Mouse (Mus musculus) urinary bladder, postnatal 36 days (tissue): ENCODE data around the gene 4932414N04Rik.
"Not testable (repeated sequence)": the region's sequence is repeated elsewhere in the genome, so short reads cannot be mapped to it uniquely, and the experiment has no call there.

Experiments used
- DNase-seq, 2 experiments: peaks; one replicate each; pipeline ENCODE4 v3.0.0; 2022; ENCODE audit warnings: low spot score in 2 of 2, mixed read lengths in 1 of 2

The 4932414N04Rik gene

DNA sequence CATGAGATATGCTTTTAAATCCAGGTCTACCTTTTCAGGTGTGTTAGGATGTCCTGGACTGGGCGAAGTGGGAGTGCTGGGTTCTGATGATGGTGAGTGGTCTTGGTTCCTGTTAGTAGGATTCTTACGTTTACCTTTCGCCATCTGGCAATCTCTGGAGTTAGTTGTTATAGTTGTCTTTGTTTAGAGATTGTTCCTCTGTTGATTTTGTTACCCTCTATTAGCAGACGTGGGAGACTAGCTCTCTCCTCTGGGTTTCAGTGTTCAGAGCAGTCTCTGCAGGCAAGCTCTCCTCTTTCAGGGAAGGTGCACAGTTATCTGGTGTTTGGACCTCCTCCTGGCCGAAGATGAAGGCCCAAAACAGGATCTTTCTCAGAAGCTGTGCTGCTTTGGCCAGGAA is at the start of gene 4932414N04Rik:
4932414N04Rik (plus strand) TSS at position 301 of the 400 bp plus-strand sequence.
- not testable (repeated sequence) for DNase-seq

GRCm38 (mm10) chr2:68732216-68732615 is 75.9 kb downstream of the 4932414N04Rik start:
- DNase-seq, result no peak

DNA sequence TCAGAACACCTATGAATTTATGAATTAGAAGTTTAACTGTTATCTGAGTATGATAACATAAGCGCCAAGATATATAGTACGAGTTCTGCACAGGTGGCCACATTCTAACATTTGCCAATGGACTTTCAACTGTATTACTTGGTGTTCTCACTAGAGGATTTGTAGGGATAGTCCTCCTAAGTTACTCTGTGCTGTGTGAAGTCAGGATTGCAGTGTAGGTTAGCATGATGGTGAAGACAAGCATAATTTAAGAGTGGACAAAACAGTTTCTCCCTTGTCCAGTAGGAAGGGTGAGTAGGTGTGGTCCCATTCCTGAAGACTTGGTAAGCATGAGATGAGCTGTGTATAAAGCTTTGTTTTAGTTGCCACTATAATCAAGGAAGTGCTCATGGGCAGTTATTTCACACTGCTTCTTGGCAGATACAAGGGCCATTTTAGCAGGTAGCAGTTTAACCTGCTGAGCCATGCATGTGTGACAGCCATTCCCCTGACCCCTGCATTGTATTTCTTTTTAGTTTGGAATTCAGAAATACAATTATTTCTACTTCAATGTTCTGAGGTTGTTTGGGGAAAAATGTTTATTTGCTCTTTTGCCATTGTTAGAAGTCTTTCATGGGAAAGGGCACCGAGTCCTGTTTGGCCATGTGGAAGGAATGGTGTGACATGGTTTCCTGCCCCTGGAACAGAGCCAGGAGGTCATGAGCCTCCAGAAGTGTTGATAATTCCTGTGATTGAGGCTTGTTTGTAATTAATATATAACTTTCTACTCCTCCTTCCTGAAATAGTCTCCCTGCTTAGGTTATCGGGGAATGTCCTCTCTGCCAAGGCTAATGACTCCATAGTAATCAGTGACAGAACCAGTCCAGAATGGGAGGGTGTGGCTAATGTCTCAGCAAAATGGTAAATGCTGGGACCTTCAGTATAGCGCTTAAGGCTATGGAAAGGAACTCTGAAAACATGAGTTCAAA is 83.8 kb downstream of the 4932414N04Rik start:
- DNase-seq, result no peak

GRCm38 (mm10) chr2:68744599-68744998 is 88.3 kb downstream of the 4932414N04Rik start:
- no peak for DNase-seq

DNA sequence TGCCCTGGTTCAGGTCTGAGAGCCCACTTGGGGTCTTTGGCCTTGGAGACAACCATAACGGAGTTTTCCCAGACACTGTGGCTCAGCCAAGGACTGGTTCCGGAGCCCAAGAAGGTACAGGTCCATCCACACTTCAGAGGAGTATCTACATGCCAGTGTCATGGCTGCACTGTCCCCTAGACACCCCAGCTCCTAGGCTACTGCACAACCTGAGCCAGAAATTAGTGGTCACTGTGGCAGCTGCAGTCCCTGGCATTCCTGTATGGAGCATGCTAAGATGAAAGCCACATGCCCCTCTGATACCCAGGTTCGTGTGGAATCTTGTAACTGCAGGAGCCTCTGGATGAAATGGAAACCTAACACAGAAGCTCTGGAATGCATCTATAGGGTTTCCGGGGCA is 99.9 kb downstream of the 4932414N04Rik start:
- no peak for DNase-seq

DNA sequence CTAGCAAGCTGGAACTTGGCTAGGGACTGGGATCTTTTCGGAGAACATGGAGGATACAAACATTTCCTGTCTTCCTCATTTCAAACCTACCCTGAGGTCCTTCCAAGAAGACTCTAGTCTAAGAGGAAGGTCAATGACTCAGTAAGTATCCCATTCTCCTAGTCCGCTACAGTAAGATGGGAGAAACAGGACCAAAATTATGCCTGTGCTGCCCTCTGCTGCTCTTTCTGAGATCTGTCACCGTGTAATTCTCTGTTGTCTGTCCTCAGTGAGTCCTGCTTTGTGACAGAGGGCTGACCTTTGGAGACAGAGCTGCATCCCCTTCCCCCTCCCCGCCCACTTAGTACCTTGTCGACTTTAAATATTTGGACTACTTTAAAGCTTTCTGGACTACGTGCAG is 100.5 kb downstream of the 4932414N04Rik start:
- DNase-seq, result peak in 1 of 2 experiments; percentile 23

DNA sequence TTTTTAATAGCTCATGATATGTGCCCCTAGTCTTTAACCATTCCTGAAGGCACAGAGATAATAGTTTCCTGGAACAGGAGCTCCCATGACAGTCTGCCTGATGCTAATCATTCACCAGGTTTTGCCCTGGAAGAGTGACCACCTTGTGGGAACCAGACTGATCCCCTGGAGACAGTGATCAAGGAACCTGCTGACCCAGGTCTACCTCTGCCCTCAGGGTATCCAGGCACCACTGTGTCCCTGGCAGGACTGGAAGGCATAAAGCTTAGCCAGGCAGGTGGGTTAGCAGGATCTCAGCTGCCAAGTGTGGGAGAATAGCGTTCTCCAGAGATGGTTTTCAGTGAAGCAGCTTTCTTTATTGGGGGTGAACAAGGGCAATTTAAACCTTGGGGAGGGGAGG is 109.1 kb downstream of the 4932414N04Rik start:
- no peak for DNase-seq

DNA sequence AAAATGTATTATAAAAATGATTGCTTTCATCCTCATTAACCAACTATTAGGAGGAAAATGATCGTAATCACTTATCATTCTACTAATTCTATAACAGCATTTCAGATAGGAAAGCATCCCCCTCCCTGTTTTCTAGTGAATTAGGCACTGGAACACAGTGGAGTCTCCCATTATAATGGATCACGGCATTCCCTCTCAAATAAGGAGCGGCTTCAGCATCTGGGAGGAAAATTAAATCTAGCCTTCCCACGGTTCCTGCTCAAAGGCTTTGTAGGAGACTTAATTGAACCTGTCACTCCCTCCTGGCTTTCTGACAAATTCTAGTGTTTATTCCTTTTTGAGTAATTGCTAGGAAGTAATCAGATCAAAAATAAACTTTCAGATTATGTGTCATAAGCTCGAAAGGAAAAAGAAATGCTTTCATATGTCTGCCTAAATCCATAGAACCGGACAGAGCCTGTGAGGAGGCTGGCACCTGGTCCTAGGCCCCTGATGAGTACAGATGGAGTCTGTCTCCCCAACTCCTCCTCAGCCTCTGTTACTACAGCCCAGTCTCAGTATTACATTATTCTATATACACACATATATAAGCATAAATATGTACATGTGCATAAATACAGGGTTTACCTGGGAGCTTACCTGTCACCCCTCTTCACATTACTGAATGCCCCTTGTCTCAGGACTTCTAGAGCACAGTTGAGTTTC is 111.1 kb downstream of the 4932414N04Rik start:
- DNase-seq, result no peak

DNA sequence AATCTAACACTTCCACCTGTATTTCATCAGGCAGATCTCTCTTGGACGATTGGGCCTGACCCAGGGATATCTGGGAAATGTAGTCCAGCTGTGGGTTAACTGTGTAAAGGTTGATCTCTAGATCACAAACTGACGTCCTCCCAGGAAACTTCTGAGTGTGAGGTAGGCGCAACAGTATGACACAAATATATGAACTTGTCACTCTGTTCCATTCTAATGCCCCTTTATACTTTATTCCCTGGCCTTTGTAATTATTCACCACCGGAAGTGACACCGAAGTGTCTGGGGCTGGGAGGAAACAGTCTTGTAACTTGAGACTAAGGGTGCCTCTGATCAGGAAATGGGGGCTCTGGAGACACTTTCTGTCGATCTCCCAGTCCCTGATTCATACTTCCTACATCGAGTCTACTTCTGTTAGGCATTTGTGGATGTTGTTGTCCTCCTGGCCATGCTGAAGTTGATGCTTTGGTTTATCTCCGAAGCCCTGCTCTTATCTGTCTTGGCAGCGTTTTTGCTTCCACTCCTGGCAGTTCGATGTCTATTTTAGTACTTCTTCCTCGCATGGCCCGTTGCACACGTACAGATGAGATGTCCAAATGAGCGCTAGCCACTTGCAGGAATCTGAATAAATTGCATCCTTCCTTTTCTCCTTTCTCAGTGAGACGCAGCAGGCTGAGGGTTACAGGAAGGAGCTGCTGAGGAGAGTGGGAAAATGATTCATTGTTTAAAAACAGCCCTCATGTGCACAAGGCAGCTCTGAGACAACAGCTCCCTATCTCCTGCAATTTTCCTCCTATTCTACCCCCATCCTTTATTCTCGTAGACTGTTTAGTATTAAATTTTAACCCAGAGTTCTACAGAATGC is 126.2 kb downstream of the 4932414N04Rik start:
- no peak for DNase-seq

DNA sequence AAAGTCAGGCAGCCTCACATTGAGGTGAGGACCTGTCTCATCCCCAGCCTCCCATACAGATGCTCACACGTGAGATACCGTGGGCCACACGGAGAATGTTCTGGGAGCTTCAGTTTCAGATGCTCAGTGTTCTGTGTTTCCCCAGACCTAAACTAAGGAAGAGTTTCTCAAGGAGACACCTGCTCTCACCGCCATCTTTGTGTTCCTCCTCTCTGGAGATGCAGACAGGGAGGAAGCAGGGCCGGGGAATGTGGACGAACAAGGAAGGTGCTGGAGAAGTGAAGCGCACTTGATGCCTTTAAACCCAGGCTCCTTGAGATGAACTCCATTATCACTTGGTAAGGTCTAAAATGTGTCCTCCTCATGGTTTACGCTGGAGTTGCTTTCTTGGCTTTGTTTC is 127.4 kb downstream of the 4932414N04Rik start:
- DNase-seq, result not testable (repeated sequence)

DNA sequence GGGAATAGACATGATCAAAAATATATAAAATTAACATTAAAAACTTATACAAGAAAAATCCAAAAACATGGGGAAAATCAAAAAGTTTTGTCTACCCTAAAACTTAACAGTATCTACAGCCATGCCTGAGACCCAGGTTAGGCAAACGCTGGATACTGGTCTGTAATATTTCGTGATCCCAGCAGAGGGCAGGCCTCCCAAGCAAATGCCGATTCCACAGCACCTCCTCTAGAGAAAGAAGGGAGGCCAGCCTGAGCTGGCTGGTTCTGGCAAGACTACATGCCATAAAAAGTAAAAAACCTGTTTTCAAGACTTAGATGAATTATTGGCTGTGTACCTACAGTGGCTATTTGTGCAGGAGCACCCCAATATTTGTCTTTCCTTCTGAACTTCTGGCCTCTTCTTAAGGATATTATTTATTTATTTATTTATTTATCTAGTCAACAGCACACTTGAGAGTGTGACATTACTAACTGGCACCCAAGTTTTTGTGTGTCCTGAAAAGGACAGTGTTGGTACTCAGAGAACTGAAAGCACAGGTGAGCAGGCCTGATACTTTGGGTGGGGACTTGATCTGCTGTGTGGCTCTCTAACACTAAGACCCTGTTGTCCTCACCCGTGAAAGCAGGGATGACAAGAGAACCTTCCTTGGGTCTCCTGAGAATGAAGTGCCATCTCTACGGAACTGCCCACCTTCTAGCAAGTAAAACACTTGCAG is 128.6 kb downstream of the 4932414N04Rik start:
- peak; percentile 78 to 85 for DNase-seq

DNA sequence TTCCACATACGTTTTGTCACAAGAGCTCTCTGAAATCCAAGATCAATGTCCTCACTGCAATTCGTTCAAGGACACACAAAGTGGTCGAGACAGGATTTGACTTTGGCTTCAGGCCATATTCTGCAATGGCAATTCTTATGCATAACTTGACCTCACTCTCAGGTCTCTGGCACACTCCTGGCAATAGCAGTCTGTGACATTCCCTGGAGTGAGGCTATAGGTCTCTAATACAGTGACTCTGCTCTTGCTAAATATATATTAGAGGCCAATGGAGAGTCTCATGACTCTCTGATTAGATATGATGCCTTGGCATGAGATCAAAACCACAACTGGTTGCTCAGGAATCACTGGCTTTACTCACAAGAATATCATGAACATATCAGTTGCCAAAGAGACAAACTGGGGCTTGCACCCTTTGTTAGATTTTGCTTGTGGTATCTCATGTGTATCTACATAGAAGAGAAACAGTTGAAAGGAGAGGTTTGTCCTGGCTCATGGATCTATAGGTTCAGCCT is 130.9 kb downstream of the 4932414N04Rik start:
- DNase-seq, result no peak

DNA sequence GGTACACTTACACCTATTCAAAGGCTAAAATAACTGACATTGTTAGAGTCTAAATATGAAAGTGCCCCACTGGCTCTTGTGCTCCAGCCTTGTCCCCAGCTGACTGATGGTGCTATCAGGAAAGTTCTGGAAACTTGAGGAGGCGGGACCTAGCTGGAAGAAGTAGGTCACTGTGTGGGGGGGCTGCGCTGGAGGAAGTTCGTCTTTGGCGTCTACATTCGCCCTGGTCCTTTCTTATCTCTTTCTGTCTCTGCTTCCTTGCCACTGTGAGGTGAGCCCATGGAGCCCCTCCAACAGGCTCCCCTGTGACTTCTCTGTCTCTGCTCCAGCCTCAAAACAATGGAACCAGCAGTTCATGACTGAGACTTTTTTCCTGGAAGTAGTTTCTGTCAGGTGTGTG is 136.0 kb downstream of the 4932414N04Rik start:
- DNase-seq, result no peak

GRCm38 (mm10) chr2:68793472-68793871 is 137.2 kb downstream of the 4932414N04Rik start:
- no peak for DNase-seq

DNA sequence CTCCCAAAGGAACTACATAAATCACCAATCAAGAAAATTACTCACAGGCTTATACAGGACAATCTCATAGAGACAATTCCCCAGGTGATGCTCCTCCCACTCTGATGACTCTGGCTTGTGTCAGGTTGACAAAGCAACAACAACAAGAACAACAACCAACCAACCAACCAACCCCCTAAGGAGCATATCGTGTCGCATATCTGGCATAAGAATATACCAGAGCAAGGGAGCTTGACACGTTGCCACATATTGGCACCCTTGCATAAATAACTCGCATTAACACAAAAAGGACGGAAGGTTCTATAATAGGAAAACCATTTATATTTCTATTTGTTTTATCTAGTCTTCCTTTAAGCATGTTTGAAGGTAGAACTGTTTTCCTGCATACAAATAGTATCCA is 137.9 kb downstream of the 4932414N04Rik start:
- no peak for DNase-seq

DNA sequence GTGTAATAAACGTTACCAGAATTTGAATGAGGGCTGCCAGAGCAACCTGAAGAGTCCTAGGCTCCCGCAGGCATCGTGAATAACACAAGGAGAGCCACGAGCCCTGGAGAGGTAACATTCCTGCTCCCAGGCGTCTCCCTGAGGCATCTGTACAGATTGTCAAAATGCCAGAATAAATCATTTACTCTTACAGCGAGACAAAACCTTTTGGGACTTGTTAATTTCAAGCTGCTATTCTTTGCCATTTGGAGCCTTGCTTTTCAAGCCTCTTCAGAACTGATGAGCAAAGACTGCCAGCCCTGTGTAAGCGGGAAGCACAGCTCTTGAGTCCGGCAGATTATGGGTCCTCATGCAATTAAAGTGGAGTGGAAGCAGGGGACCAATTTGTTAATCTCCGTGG is 138.3 kb downstream of the 4932414N04Rik start:
- no peak for DNase-seq

GRCm38 (mm10) chr2:68796011-68796775 is 139.9 kb downstream of the 4932414N04Rik start:
- no peak for DNase-seq

GRCm38 (mm10) chr2:68797106-68797505 is 140.8 kb downstream of the 4932414N04Rik start:
- no peak for DNase-seq
